Mouse (Mus musculus) C2C12 (cell line): ENCODE measurements around the gene Shc2.

Source experiments
- CEBPB ChIP-seq: IDR thresholded peaks from one replicate; pipeline ENCODE4 v1.6.1; 2011; ENCODE audit warnings: low read depth, mild to moderate bottlenecking, control low read depth, moderate library complexity
- CTCF ChIP-seq: IDR thresholded peaks from one replicate; pipeline ENCODE4 v1.5.1; 2011; ENCODE audit not compliant: control insufficient read depth, insufficient read depth, insufficient read length
- FOSL1 ChIP-seq: IDR thresholded peaks from one replicate; pipeline ENCODE4 v1.8.0; 2011; ENCODE audit warnings: mild to moderate bottlenecking, low read length; ENCODE audit not compliant: poor library complexity, insufficient read depth, severe bottlenecking
- MAX ChIP-seq: IDR thresholded peaks from one replicate; pipeline ENCODE4 v1.6.1; 2011; ENCODE audit warnings: mild to moderate bottlenecking, control low read depth
- MYOD1 ChIP-seq: IDR thresholded peaks from one replicate; pipeline ENCODE4 v1.6.1; 2011; ENCODE audit warnings: low read depth; ENCODE audit not compliant: control insufficient read depth, insufficient read length
- MYOG ChIP-seq: IDR thresholded peaks from one replicate; pipeline ENCODE4 v1.6.1; 2011; ENCODE audit not compliant: control insufficient read depth, insufficient read length; ENCODE audit errors: extremely low read depth
- USF1 ChIP-seq: IDR thresholded peaks from one replicate; pipeline ENCODE4 v1.6.1; 2011; ENCODE audit warnings: low read depth, mild to moderate bottlenecking, control low read depth, moderate library complexity

- no peak for TF ChIP-seq CTCF
- no peak for TF ChIP-seq USF1
- no peak for TF ChIP-seq MAX
- TF ChIP-seq CEBPB, result no peak
- TF ChIP-seq MYOG, result no peak
- TF ChIP-seq MYOD1, result no peak
- no peak for TF ChIP-seq FOSL1
These were observed 24.0 kb downstream of the Shc2 start, which contains the start of gene C2cd4c for GRCm38 (mm10) chr10:79613578-79614304.
